8 mouse cellular contexts compared by ENCODE assay signal in genomic region chr19:53901931-53902738, GRCm38 (mm10). TPM values are rescaled to one million over a fixed set of nuclear protein-coding genes. Genes with fewer than 3 reads are reported as not detected.
DNase-seq lines count a peak whose midpoint lies in the region; ATAC-seq lines count a peak whose summit lies in the region.

No protein-coding gene starts in this region.

- ATAC-seq in cerebellum, adult (ENCODE audit: insufficient number of reproducible peaks, low FRiP score, low TSS enrichment), result no peak
- no peak for ATAC-seq in embryonic facial prominence, embryonic 15.5 days (ENCODE audit: insufficient number of reproducible peaks, low FRiP score, low TSS enrichment, low read depth)

- peak overlapping the region; percentile 95 for H3K27ac ChIP-seq in embryonic facial prominence, embryonic 15.5 days (replicated peaks)
- peak overlapping the region; percentile 94 for H3K27ac ChIP-seq in limb, embryonic 10.5 days

- H3K9ac ChIP-seq in embryonic facial prominence, embryonic 15.5 days, result no peak overlapping the region; the same call in 1 of the 2 replicates

- H3K4me3 ChIP-seq in embryonic facial prominence, embryonic 15.5 days (replicated peaks), result peak overlapping the region; percentile 98
- H3K4me3 ChIP-seq in limb, embryonic 10.5 days, result peak overlapping the region; percentile 97

- no peaks in the 10 kb centered on the region for H3K36me3 ChIP-seq in embryonic facial prominence, embryonic 15.5 days
- H3K36me3 ChIP-seq in limb, embryonic 10.5 days, result no peaks in the 10 kb centered on the region

- peak; percentile 17 for DNase-seq in cerebellum, adult 8-10 months
- peak; percentile 69 for DNase-seq in CD4-positive helper T cell, adult 2 months (ENCODE audit: low read depth, low spot score)
- DNase-seq in limb, embryonic 10.5 days (ENCODE audit: low spot score), result peak; percentile 30
- DNase-seq in naive thymus-derived CD4-positive, alpha-beta T cell, adult 2 months (ENCODE audit: low read depth), result peak; percentile 75
- DNase-seq in adrenal gland, postnatal 4 days (ENCODE audit: low spot score in 2 of 2), result no peak
- no peak for DNase-seq in layer of hippocampus, adult 9-10 months (ENCODE audit: low spot score)

- H3K4me2 ChIP-seq in embryonic facial prominence, embryonic 15.5 days (replicated peaks), result peak overlapping the region; percentile 79

- peaks cover 44% of the 10 kb centered on the region for H3K4me1 ChIP-seq in embryonic facial prominence, embryonic 15.5 days
- H3K4me1 ChIP-seq in limb, embryonic 10.5 days, result peaks cover 23% of the 10 kb centered on the region

- WGBS in embryonic facial prominence, embryonic 15.5 days, result 52% methylated on average over 15 of the region's 15 CpGs
- WGBS in limb, embryonic 10.5 days, result 64% methylated on average over 15 of the region's 15 CpGs

- H3K9me3 ChIP-seq in embryonic facial prominence, embryonic 15.5 days (replicated peaks), result no peaks in the 10 kb centered on the region
- no peaks in the 10 kb centered on the region for H3K9me3 ChIP-seq in limb, embryonic 10.5 days (replicated peaks)

- no peaks in the 10 kb centered on the region for H3K27me3 ChIP-seq in embryonic facial prominence, embryonic 15.5 days
- H3K27me3 ChIP-seq in limb, embryonic 10.5 days (ENCODE audit: low read depth, poor library complexity, severe bottlenecking), result no peaks in the 10 kb centered on the region

RNA-seq across cellular contexts. Expression of gene Pdcd4, which starts 10.1 kb away (rescaled TPM):
- polyA plus RNA-seq in embryonic facial prominence, embryonic 15.5 days (2015; fragmentation: Nextera tagmentation; extraction: Ambion mirVana), result 111 and 122 TPM in 2 replicates
- polyA plus RNA-seq in limb, embryonic 10.5 days (2016; fragmentation: Nextera tagmentation; extraction: Ambion mirVana), result 38.1 and 56.1 TPM in 2 replicates
- total RNA-seq in adrenal gland, postnatal 4 days (2021), result 100 to 1,000 TPM; 118 to 128 TPM

RNA-seq across cellular contexts. Expression of gene Shoc2, which starts 42.0 kb away (rescaled TPM):
- 47.1 and 48.0 TPM in 2 replicates for polyA plus RNA-seq in embryonic facial prominence, embryonic 15.5 days (2015; fragmentation: Nextera tagmentation; extraction: Ambion mirVana)
- polyA plus RNA-seq in limb, embryonic 10.5 days (2016; fragmentation: Nextera tagmentation; extraction: Ambion mirVana), result 49.9 and 54.0 TPM in 2 replicates
- total RNA-seq in adrenal gland, postnatal 4 days (2021), result 10 to 100 TPM; 45.6 to 48.3 TPM

RNA-seq across cellular contexts. Expression of gene Bbip1, which starts 42.3 kb away (rescaled TPM):
- 67.3 and 67.9 TPM in 2 replicates for polyA plus RNA-seq in embryonic facial prominence, embryonic 15.5 days (2015; fragmentation: Nextera tagmentation; extraction: Ambion mirVana)
- 80.4 and 81.9 TPM in 2 replicates for polyA plus RNA-seq in limb, embryonic 10.5 days (2016; fragmentation: Nextera tagmentation; extraction: Ambion mirVana)
- total RNA-seq in adrenal gland, postnatal 4 days (2021), result 10 to 100 TPM; 27.7 to 28.8 TPM

Comparison
In these comparisons a context has a peak if more than half of its experiments do, and no peak if none do; other contexts are left out.
1. DNase-seq: peak in cerebellum, adult 8-10 months (single experiment), CD4-positive helper T cell, adult 2 months (single experiment), limb, embryonic 10.5 days (single experiment) and naive thymus-derived CD4-positive, alpha-beta T cell, adult 2 months (single experiment); none in adrenal gland, postnatal 4 days (0 of 2) and layer of hippocampus, adult 9-10 months (single experiment).